Mouse (Mus musculus): Measurements from ENCODE around the gene Scaf1.

Gene Scaf1

GRCm38 (mm10) chr7:44953561-44953960, 62.6 kb downstream of the Scaf1 start:
- no peak for DNase-seq

All from embryo, embryonic 11 days (tissue).